13 mouse cellular contexts compared by ENCODE assay signal in the genomic region with DNA sequence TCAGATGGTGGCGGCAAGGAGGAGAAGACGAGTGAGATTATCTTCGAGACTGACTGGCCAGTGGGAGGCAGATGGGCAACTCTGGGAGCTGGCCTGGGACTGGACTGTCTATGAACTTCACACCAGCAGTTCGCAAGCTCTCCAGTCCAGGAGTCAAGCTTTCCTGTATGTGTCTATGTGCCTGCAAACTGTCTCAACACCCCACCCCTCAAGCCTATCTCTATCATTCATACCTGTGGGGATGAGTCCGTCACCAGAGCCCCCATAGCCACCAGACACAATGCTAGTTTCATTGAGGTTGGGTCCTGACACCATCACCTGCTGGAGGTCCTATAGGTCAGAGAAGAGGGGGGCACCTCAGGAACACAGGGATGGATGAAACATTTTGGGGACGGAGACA. TPM values are rescaled to one million over a fixed set of nuclear protein-coding genes. Genes with fewer than 3 reads are reported as not detected.
DNase-seq lines count a peak whose midpoint lies in the region; ATAC-seq lines count a peak whose summit lies in the region.
"Had no signal": no experiment of that assay in that cellular context is flagged by ENCODE, and none has a peak within 500 bp of the region (broad histone marks: within the 10 kb centered on the region; RNA-seq: fewer than 3 reads in every experiment).

No protein-coding gene starts in this region.

- H3K9me3 ChIP-seq in forebrain, embryonic 10.5 days: no peaks in the 10 kb centered on the region
- no peaks in the 10 kb centered on the region for H3K9me3 ChIP-seq in forebrain, embryonic 14.5 days (replicated peaks; ENCODE audit: control insufficient read depth, low read length)
- no peaks in the 10 kb centered on the region for H3K9me3 ChIP-seq in hindbrain, embryonic 12.5 days (replicated peaks)
- no peaks in the 10 kb centered on the region for H3K9me3 ChIP-seq in hindbrain, embryonic 13.5 days
- H3K9me3 ChIP-seq in neural tube, embryonic 12.5 days: no peaks in the 10 kb centered on the region
- H3K9me3 ChIP-seq in neural tube, embryonic 15.5 days (replicated peaks): no peaks in the 10 kb centered on the region
- H3K9me3 ChIP-seq: forebrain, embryonic 12.5 days; midbrain, embryonic 15.5 days had no signal

- H3K27me3 ChIP-seq in forebrain, embryonic 10.5 days (ENCODE audit: poor library complexity, severe bottlenecking): peaks cover 16% of the 10 kb centered on the region
- no peaks in the 10 kb centered on the region for H3K27me3 ChIP-seq in forebrain, embryonic 14.5 days (replicated peaks; ENCODE audit: control insufficient read depth, insufficient read depth, low read length)
- no peaks in the 10 kb centered on the region for H3K27me3 ChIP-seq in hindbrain, embryonic 12.5 days
- 0 out of 2 replicates have a peak, but pooled peaks cover 4% of the 10 kb centered on the region for H3K27me3 ChIP-seq in hindbrain, embryonic 13.5 days
- no peaks in the 10 kb centered on the region for H3K27me3 ChIP-seq in neural tube, embryonic 12.5 days (replicated peaks)
- no peaks in the 10 kb centered on the region for H3K27me3 ChIP-seq in neural tube, embryonic 15.5 days (replicated peaks)
- H3K27me3 ChIP-seq: forebrain, embryonic 12.5 days; midbrain, embryonic 15.5 days had no signal

- DNase-seq in forebrain, embryonic 10.5 days (ENCODE audit: extremely low spot score, low spot score): no peak
- no peak for DNase-seq in forebrain, embryonic 14.5 days (ENCODE audit: low spot score)
- no peak for DNase-seq in neural tube, embryonic 10.5 days (ENCODE audit: extremely low spot score, low spot score)
- DNase-seq in right cerebral cortex, postnatal 14 days: no peak
- DNase-seq: adrenal gland, adult 8-10 months; kidney, adult 8-10 months; lung, postnatal 4 days had no signal

- H3K27ac ChIP-seq in forebrain, embryonic 10.5 days: no peak overlapping the region
- H3K27ac ChIP-seq in forebrain, embryonic 14.5 days (ENCODE audit: low read depth, low read length): no peak overlapping the region
- no peak overlapping the region for H3K27ac ChIP-seq in hindbrain, embryonic 12.5 days
- no peak overlapping the region for H3K27ac ChIP-seq in hindbrain, embryonic 13.5 days
- no peak overlapping the region for H3K27ac ChIP-seq in neural tube, embryonic 12.5 days
- H3K27ac ChIP-seq in neural tube, embryonic 15.5 days (replicated peaks): no peak overlapping the region
- H3K27ac ChIP-seq: forebrain, embryonic 12.5 days; midbrain, embryonic 15.5 days had no signal

- H3K4me1 ChIP-seq in forebrain, embryonic 10.5 days: peaks cover 37% of the 10 kb centered on the region
- peaks cover 11% of the 10 kb centered on the region for H3K4me1 ChIP-seq in forebrain, embryonic 14.5 days (ENCODE audit: control insufficient read depth, insufficient read depth, low read length)
- H3K4me1 ChIP-seq in hindbrain, embryonic 12.5 days: peaks cover 32% of the 10 kb centered on the region
- H3K4me1 ChIP-seq in hindbrain, embryonic 13.5 days (replicated peaks): peaks cover 50% of the 10 kb centered on the region
- peaks cover 34% of the 10 kb centered on the region for H3K4me1 ChIP-seq in neural tube, embryonic 12.5 days
- H3K4me1 ChIP-seq in neural tube, embryonic 15.5 days: peaks cover 62% of the 10 kb centered on the region

- H3K36me3 ChIP-seq in forebrain, embryonic 10.5 days (replicated peaks): peaks cover 45% of the 10 kb centered on the region
- peaks cover 27% of the 10 kb centered on the region for H3K36me3 ChIP-seq in forebrain, embryonic 14.5 days (ENCODE audit: control insufficient read depth, insufficient read depth, low read length)
- H3K36me3 ChIP-seq in hindbrain, embryonic 12.5 days: peaks cover 31% of the 10 kb centered on the region
- H3K36me3 ChIP-seq in hindbrain, embryonic 13.5 days: peaks cover 32% of the 10 kb centered on the region
- H3K36me3 ChIP-seq in neural tube, embryonic 12.5 days: peaks cover 30% of the 10 kb centered on the region
- H3K36me3 ChIP-seq in neural tube, embryonic 15.5 days: peaks cover 28% of the 10 kb centered on the region

- no peak for ATAC-seq in forebrain, embryonic 14.5 days
- no peak for ATAC-seq in hindbrain, embryonic 12.5 days (ENCODE audit: low FRiP score)
- ATAC-seq in hindbrain, embryonic 13.5 days (ENCODE audit: low FRiP score): no peak
- ATAC-seq in neural tube, embryonic 12.5 days (ENCODE audit: low FRiP score, low read depth): no peak
- no peak for ATAC-seq in neural tube, embryonic 15.5 days (ENCODE audit: low FRiP score)
- ATAC-seq: midbrain, embryonic 15.5 days had no signal

- 0 out of 2 replicates have a peak overlapping the region, but pooled peaks have one; percentile 81 for H3K4me3 ChIP-seq in forebrain, embryonic 10.5 days
- H3K4me3 ChIP-seq in forebrain, embryonic 14.5 days (ENCODE audit: low read depth, low read length): no peak overlapping the region
- H3K4me3 ChIP-seq in hindbrain, embryonic 12.5 days: no peak overlapping the region
- H3K4me3 ChIP-seq in hindbrain, embryonic 13.5 days: no peak overlapping the region
- no peak overlapping the region for H3K4me3 ChIP-seq in neural tube, embryonic 12.5 days
- H3K4me3 ChIP-seq in neural tube, embryonic 15.5 days (replicated peaks): 0 out of 2 replicates have a peak overlapping the region, but pooled peaks have one; percentile 56

- H3K4me2 ChIP-seq in forebrain, embryonic 14.5 days (ENCODE audit: low read length): no peak overlapping the region
- no peak overlapping the region for H3K4me2 ChIP-seq in hindbrain, embryonic 12.5 days (replicated peaks)
- no peak overlapping the region for H3K4me2 ChIP-seq in hindbrain, embryonic 13.5 days
- H3K4me2 ChIP-seq in neural tube, embryonic 12.5 days (replicated peaks): peak overlapping the region; percentile 77; the same call in 1 of the 2 replicates
- peak overlapping the region; percentile 98; the same call in 1 of the 2 replicates for H3K4me2 ChIP-seq in neural tube, embryonic 15.5 days

- no peak overlapping the region for H3K9ac ChIP-seq in forebrain, embryonic 14.5 days (ENCODE audit: low read length)
- H3K9ac ChIP-seq in hindbrain, embryonic 12.5 days: peak overlapping the region; percentile 89; the same call in 1 of the 2 replicates
- no peak overlapping the region for H3K9ac ChIP-seq in hindbrain, embryonic 13.5 days
- no peak overlapping the region for H3K9ac ChIP-seq in neural tube, embryonic 12.5 days
- H3K9ac ChIP-seq in neural tube, embryonic 15.5 days (replicated peaks): no peak overlapping the region
- H3K9ac ChIP-seq: midbrain, embryonic 15.5 days had no signal

- 94% methylated on average over 6 of the region's 6 CpGs for WGBS in forebrain, embryonic 10.5 days
- 91% methylated on average over 6 of the region's 6 CpGs for WGBS in forebrain, embryonic 14.5 days
- WGBS in hindbrain, embryonic 12.5 days: 95% methylated on average over 6 of the region's 6 CpGs
- 94% methylated on average over 6 of the region's 6 CpGs for WGBS in hindbrain, embryonic 13.5 days
- 95% methylated on average over 6 of the region's 6 CpGs for WGBS in neural tube, embryonic 12.5 days
- 96% methylated on average over 6 of the region's 6 CpGs for whole genome bisulfite sequencing in neural tube, embryonic 15.5 days

RNA-seq across cellular contexts. Expression of gene Timm10b, which starts 1.1 kb away (rescaled TPM):
- 145 and 163 TPM in 2 replicates for polyA plus RNA-seq in forebrain, embryonic 10.5 days (2016; fragmentation: Nextera tagmentation; extraction: Ambion mirVana)
- 137 and 144 TPM in 2 replicates for polyA plus RNA-seq in forebrain, embryonic 14.5 days (2014; fragmentation: Nextera tagmentation; extraction: Ambion mirVana)
- 127 and 151 TPM in 2 replicates for polyA plus RNA-seq in hindbrain, embryonic 12.5 days (2016; fragmentation: Nextera tagmentation; extraction: Ambion mirVana)
- 157 and 170 TPM in 2 replicates for polyA plus RNA-seq in hindbrain, embryonic 13.5 days (2015; fragmentation: Nextera tagmentation; extraction: Ambion mirVana)
- 140 and 160 TPM in 2 replicates for polyA plus RNA-seq in neural tube, embryonic 12.5 days (2016; fragmentation: Nextera tagmentation; extraction: Ambion mirVana)
- 163 and 179 TPM in 2 replicates for polyA plus RNA-seq in neural tube, embryonic 15.5 days (2015; fragmentation: Nextera tagmentation; extraction: Ambion mirVana)

RNA-seq across cellular contexts. Expression of gene Arfip2, which starts 1.4 kb away (rescaled TPM):
- polyA plus RNA-seq in forebrain, embryonic 10.5 days (2016; fragmentation: Nextera tagmentation; extraction: Ambion mirVana): 66.0 and 69.1 TPM in 2 replicates
- 92.9 and 97.6 TPM in 2 replicates for polyA plus RNA-seq in forebrain, embryonic 14.5 days (2014; fragmentation: Nextera tagmentation; extraction: Ambion mirVana)
- 75.3 and 82.1 TPM in 2 replicates for polyA plus RNA-seq in hindbrain, embryonic 12.5 days (2016; fragmentation: Nextera tagmentation; extraction: Ambion mirVana)
- 74.3 and 77.7 TPM in 2 replicates for polyA plus RNA-seq in hindbrain, embryonic 13.5 days (2015; fragmentation: Nextera tagmentation; extraction: Ambion mirVana)
- 76.9 and 77.5 TPM in 2 replicates for polyA plus RNA-seq in neural tube, embryonic 12.5 days (2016; fragmentation: Nextera tagmentation; extraction: Ambion mirVana)
- polyA plus RNA-seq in neural tube, embryonic 15.5 days (2015; fragmentation: Nextera tagmentation; extraction: Ambion mirVana): 82.0 and 89.0 TPM in 2 replicates

RNA-seq across cellular contexts. Expression of gene Gm45799, which starts 1.6 kb away (rescaled TPM):
- polyA plus RNA-seq in forebrain, embryonic 10.5 days (2016; fragmentation: Nextera tagmentation; extraction: Ambion mirVana): 28.9 and 38.2 TPM in 2 replicates
- polyA plus RNA-seq in forebrain, embryonic 14.5 days (2014; fragmentation: Nextera tagmentation; extraction: Ambion mirVana): 17.4 and 25.0 TPM in 2 replicates
- polyA plus RNA-seq in hindbrain, embryonic 12.5 days (2016; fragmentation: Nextera tagmentation; extraction: Ambion mirVana): 9.3 and 11.3 TPM in 2 replicates
- 16.1 and 19.3 TPM in 2 replicates for polyA plus RNA-seq in hindbrain, embryonic 13.5 days (2015; fragmentation: Nextera tagmentation; extraction: Ambion mirVana)
- polyA plus RNA-seq in neural tube, embryonic 12.5 days (2016; fragmentation: Nextera tagmentation; extraction: Ambion mirVana): 15.5 and 16.6 TPM in 2 replicates
- polyA plus RNA-seq in neural tube, embryonic 15.5 days (2015; fragmentation: Nextera tagmentation; extraction: Ambion mirVana): 16.4 and 16.6 TPM in 2 replicates

RNA-seq across cellular contexts. Expression of gene Trim3, which starts 5.4 kb away (rescaled TPM):
- polyA plus RNA-seq in forebrain, embryonic 10.5 days (2016; fragmentation: Nextera tagmentation; extraction: Ambion mirVana): 25.9 and 27.8 TPM in 2 replicates
- polyA plus RNA-seq in forebrain, embryonic 14.5 days (2014; fragmentation: Nextera tagmentation; extraction: Ambion mirVana): 41.0 and 52.4 TPM in 2 replicates
- polyA plus RNA-seq in hindbrain, embryonic 12.5 days (2016; fragmentation: Nextera tagmentation; extraction: Ambion mirVana): 62.7 and 63.6 TPM in 2 replicates
- polyA plus RNA-seq in hindbrain, embryonic 13.5 days (2015; fragmentation: Nextera tagmentation; extraction: Ambion mirVana): 82.1 and 83.2 TPM in 2 replicates
- 64.4 and 74.5 TPM in 2 replicates for polyA plus RNA-seq in neural tube, embryonic 12.5 days (2016; fragmentation: Nextera tagmentation; extraction: Ambion mirVana)
- 91.6 and 107 TPM in 2 replicates for polyA plus RNA-seq in neural tube, embryonic 15.5 days (2015; fragmentation: Nextera tagmentation; extraction: Ambion mirVana)

RNA-seq across cellular contexts. Expression of gene Dnhd1, which starts 11.9 kb away (rescaled TPM):
- 0.53 and 0.82 TPM in 2 replicates for polyA plus RNA-seq in forebrain, embryonic 10.5 days (2016; fragmentation: Nextera tagmentation; extraction: Ambion mirVana)
- polyA plus RNA-seq in forebrain, embryonic 14.5 days (2014; fragmentation: Nextera tagmentation; extraction: Ambion mirVana): 0.96 and 1.1 TPM in 2 replicates
- polyA plus RNA-seq in hindbrain, embryonic 12.5 days (2016; fragmentation: Nextera tagmentation; extraction: Ambion mirVana): 1.2 and 1.3 TPM in 2 replicates
- polyA plus RNA-seq in hindbrain, embryonic 13.5 days (2015; fragmentation: Nextera tagmentation; extraction: Ambion mirVana): 1.1 and 1.4 TPM in 2 replicates
- 1.4 and 1.5 TPM in 2 replicates for polyA plus RNA-seq in neural tube, embryonic 12.5 days (2016; fragmentation: Nextera tagmentation; extraction: Ambion mirVana)
- polyA plus RNA-seq in neural tube, embryonic 15.5 days (2015; fragmentation: Nextera tagmentation; extraction: Ambion mirVana): 1.3 and 1.9 TPM in 2 replicates

Comparison
In these comparisons a context has a peak if more than half of its experiments do, and no peak if none do; other contexts are left out.
1. H3K4me3 ChIP-seq: peak in forebrain, embryonic 10.5 days (single experiment) and neural tube, embryonic 15.5 days (single experiment); none in forebrain, embryonic 14.5 days (single experiment), hindbrain, embryonic 12.5 days (single experiment), hindbrain, embryonic 13.5 days (single experiment) and neural tube, embryonic 12.5 days (single experiment).
2. H3K4me2 ChIP-seq: peak in neural tube, embryonic 12.5 days (single experiment) and neural tube, embryonic 15.5 days (single experiment); none in forebrain, embryonic 14.5 days (single experiment), hindbrain, embryonic 12.5 days (single experiment) and hindbrain, embryonic 13.5 days (single experiment).